Mouse (Mus musculus): ENCODE data around the gene Hsdl1. TPM values are rescaled to one million over a fixed set of nuclear protein-coding genes. Genes with fewer than 3 reads are reported as not detected.
A peak's percentile ranks its signal among the peaks of the same experiment; 100 is the strongest.

Gene Hsdl1
- polyA plus RNA-seq, 2 experiments, result 6.9 to 17.0 TPM

DNA sequence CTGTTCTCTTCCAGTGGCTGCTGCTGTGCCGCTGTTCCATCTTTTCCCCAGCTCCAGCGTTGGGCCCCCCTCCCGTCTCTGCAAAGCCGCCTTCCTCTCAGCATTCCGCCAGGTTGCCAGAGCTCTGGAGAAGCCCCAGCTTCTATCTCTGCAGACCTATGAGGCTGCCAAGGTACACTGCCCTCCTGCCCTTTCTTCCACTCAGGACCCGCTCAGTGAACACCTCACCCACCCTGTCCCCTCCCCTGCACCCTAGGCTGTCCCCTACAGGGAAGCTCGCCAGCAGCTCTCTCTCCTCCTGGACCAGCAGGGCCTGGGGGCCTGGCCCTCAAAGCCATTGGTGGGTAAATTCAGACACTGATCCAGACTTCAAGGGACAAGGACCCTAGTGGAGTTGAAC is 41.4 kb upstream of the Hsdl1 start:
- Histone ChIP-seq H3K27me3 (ENCODE audit: control insufficient read depth, insufficient read depth, low read length) (no peaks in the 10 kb centered on the region), H3K27ac (no peak overlapping the region), H3K4me3 (ENCODE audit: insufficient read depth in 1 of 2, low read depth in 2 of 2, low read length in 2 of 2) (no peak overlapping the region), H3K9ac (replicated peaks) (no peak overlapping the region), H3K4me1 (replicated peaks; ENCODE audit: control insufficient read depth in 2 of 2, insufficient read depth in 2 of 2, low read length in 1 of 2) (no peaks in the 10 kb centered on the region), H3K4me2 (ENCODE audit: low read depth) (no peak overlapping the region), H3K36me3 (replicated peaks; ENCODE audit: control insufficient read depth, insufficient read depth, low read depth) (no peaks in the 10 kb centered on the region), H3K9me3 (ENCODE audit: control insufficient read depth, low read length) (no peaks in the 10 kb centered on the region)
- no peak for ATAC-seq (ENCODE audit: insufficient read depth)
- 67% methylated on average over 7 of the region's 7 CpGs for WGBS (ENCODE audit: insufficient replicate concordance)
- no peak for TF ChIP-seq EP300 (IDR thresholded peaks at IDR 0.05; ENCODE audit: low read depth)
- no peak for DNase-seq (ENCODE audit: low read depth in 3 of 3, low spot score in 3 of 3)

DNA sequence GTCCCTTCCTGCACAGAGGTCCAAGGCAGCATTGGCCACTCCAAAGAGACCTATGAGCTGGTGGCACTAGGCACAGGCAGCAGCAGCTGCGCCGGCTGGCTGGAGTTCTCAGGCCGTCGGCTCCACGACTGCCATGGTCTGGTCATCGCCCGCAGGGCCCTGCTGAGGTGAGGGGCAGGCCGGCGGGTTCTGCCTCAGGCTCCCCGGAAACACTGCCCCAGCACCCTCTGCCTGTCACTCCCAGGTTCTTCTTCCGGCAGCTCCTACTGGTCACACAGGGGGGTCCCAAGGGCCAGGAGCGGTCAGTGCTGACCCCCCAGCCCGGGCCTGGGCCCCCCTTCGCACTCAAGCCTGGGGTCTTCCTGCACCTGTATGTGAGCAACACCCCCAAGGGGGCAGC is 40.1 kb upstream of the Hsdl1 start:
- no peaks in the 10 kb centered on the region for H3K4me1 ChIP-seq (replicated peaks; ENCODE audit: control insufficient read depth in 2 of 2, insufficient read depth in 2 of 2, low read length in 1 of 2)
- ATAC-seq (ENCODE audit: insufficient read depth) (no peak), DNase-seq (ENCODE audit: low read depth in 3 of 3, low spot score in 3 of 3) (no peak)
- H3K27me3 ChIP-seq (ENCODE audit: control insufficient read depth, insufficient read depth, low read length), result no peaks in the 10 kb centered on the region
- WGBS (ENCODE audit: insufficient replicate concordance), result 77% methylated on average over 14 of the region's 14 CpGs
- no peak overlapping the region for H3K4me3 ChIP-seq (ENCODE audit: insufficient read depth in 1 of 2, low read depth in 2 of 2, low read length in 2 of 2)
- H3K9ac ChIP-seq (replicated peaks), result no peak overlapping the region
- H3K9me3 ChIP-seq (ENCODE audit: control insufficient read depth, low read length), result no peaks in the 10 kb centered on the region
- no peak overlapping the region for H3K27ac ChIP-seq
- no peak for TF ChIP-seq CTCF (IDR thresholded peaks at IDR 0.05; ENCODE audit: low read depth)
- no peak for TF ChIP-seq EP300 (IDR thresholded peaks at IDR 0.05; ENCODE audit: low read depth)
- H3K36me3 ChIP-seq (replicated peaks; ENCODE audit: control insufficient read depth, insufficient read depth, low read depth), result no peaks in the 10 kb centered on the region
- H3K4me2 ChIP-seq (ENCODE audit: low read depth), result no peak overlapping the region

- Histone ChIP-seq H3K4me2 (ENCODE audit: low read depth) (no peak within 1 kb of the TSS), H3K9me3 (ENCODE audit: control insufficient read depth, low read length) (no peaks in the 10 kb centered on the region), H3K36me3 (replicated peaks; ENCODE audit: control insufficient read depth, insufficient read depth, low read depth) (no peaks in the 10 kb centered on the region), H3K27me3 (ENCODE audit: control insufficient read depth, insufficient read depth, low read length) (no peaks in the 10 kb centered on the region), H3K27ac (no peak within 1 kb of the TSS), H3K9ac (replicated peaks) (no peak within 1 kb of the TSS), H3K4me1 (replicated peaks; ENCODE audit: control insufficient read depth in 2 of 2, insufficient read depth in 2 of 2, low read length in 1 of 2) (no peaks in the 10 kb centered on the region), H3K4me3 (ENCODE audit: insufficient read depth in 1 of 2, low read depth in 2 of 2, low read length in 2 of 2) (no peak within 1 kb of the TSS)
- DNase-seq (ENCODE audit: low read depth in 3 of 3, low spot score in 3 of 3) (no peak), ATAC-seq (ENCODE audit: insufficient read depth) (no peak)
- 65% methylated on average over 26 of the region's 26 CpGs for WGBS (ENCODE audit: insufficient replicate concordance)
- TF ChIP-seq CTCF (IDR thresholded peaks at IDR 0.05; ENCODE audit: low read depth) (no peak), EP300 (IDR thresholded peaks at IDR 0.05; ENCODE audit: low read depth) (no peak)
Observed at GRCm38 (mm10) chr8:119612471-119612870, 37.5 kb upstream of the Hsdl1 start, which contains the start of gene Adad2. Gene Adad2 (plus strand): TSS chr8:119612747.

DNA sequence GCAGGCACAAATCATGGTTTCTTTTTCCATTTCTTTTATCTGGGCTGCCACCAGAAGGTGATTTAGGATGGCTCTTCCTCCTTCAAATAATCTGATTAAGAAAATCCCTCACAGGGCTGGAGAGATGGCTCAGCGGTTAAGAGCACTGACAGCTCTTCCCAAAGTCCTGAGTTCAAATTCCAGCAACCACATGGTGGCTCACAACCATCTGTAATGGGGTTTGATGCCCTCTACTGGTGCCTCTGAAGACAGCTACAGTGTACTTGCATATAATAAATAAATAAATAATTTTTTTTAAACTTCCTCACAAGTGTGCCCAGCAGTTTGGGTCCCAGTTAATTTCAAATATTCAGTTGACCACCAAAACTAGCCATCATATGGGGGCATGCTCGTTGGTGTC is 31.2 kb upstream of the Hsdl1 start:
- Histone ChIP-seq H3K9ac (replicated peaks) (no peak overlapping the region), H3K27ac (no peak overlapping the region), H3K9me3 (ENCODE audit: control insufficient read depth, low read length) (no peaks in the 10 kb centered on the region), H3K27me3 (ENCODE audit: control insufficient read depth, insufficient read depth, low read length) (no peaks in the 10 kb centered on the region), H3K36me3 (replicated peaks; ENCODE audit: control insufficient read depth, insufficient read depth, low read depth) (no peaks in the 10 kb centered on the region; the same call in 1 of the 2 replicates), H3K4me1 (replicated peaks; ENCODE audit: control insufficient read depth in 2 of 2, insufficient read depth in 2 of 2, low read length in 1 of 2) (peaks cover 3 to 7% of the 10 kb centered on the region in 2 experiments; a peak in 3 of 4 replicates), H3K4me2 (ENCODE audit: low read depth) (no peak overlapping the region), H3K4me3 (ENCODE audit: insufficient read depth in 1 of 2, low read depth in 2 of 2, low read length in 2 of 2) (no peak overlapping the region)
- WGBS (ENCODE audit: insufficient replicate concordance), result 64% methylated on average over 2 of the region's 2 CpGs
- DNase-seq (ENCODE audit: low read depth in 3 of 3, low spot score in 3 of 3) (no peak), ATAC-seq (ENCODE audit: insufficient read depth) (no peak)
- TF ChIP-seq EP300 (IDR thresholded peaks at IDR 0.05; ENCODE audit: low read depth) (no peak), CTCF (IDR thresholded peaks at IDR 0.05; ENCODE audit: low read depth) (peak; percentile 36)

- DNase-seq (ENCODE audit: low read depth in 3 of 3, low spot score in 3 of 3) (peak; percentile 85 to 91 (median 85)), ATAC-seq (ENCODE audit: insufficient read depth) (peak; percentile 81)
- Histone ChIP-seq H3K9me3 (ENCODE audit: control insufficient read depth, low read length) (no peaks in the 10 kb centered on the region), H3K4me2 (ENCODE audit: low read depth) (peak within 1 kb of the TSS; percentile 95), H3K27me3 (ENCODE audit: control insufficient read depth, insufficient read depth, low read length) (no peaks in the 10 kb centered on the region), H3K4me1 (replicated peaks; ENCODE audit: control insufficient read depth in 2 of 2, insufficient read depth in 2 of 2, low read length in 1 of 2) (peaks cover 3 to 7% of the 10 kb centered on the region in 2 experiments; a peak in 3 of 4 replicates), H3K27ac (peak within 1 kb of the TSS; percentile 62), H3K9ac (replicated peaks) (peak within 1 kb of the TSS; percentile 89), H3K4me3 (ENCODE audit: insufficient read depth in 1 of 2, low read depth in 2 of 2, low read length in 2 of 2) (peak within 1 kb of the TSS; percentile 87 to 91), H3K36me3 (replicated peaks; ENCODE audit: control insufficient read depth, insufficient read depth, low read depth) (peaks cover 4% of the 10 kb centered on the region; the same call in 1 of the 2 replicates)
- WGBS (ENCODE audit: insufficient replicate concordance), result 1% methylated on average over 23 of the region's 23 CpGs
- TF ChIP-seq EP300 (IDR thresholded peaks at IDR 0.05; ENCODE audit: low read depth), result no peak
- peak; percentile 97 for TF ChIP-seq CTCF (IDR thresholded peaks at IDR 0.05; ENCODE audit: low read depth)
Observed at GRCm38 (mm10) chr8:119604996-119605395, 30.0 kb upstream of the Hsdl1 start, which contains the start of gene Taf1c. Gene Taf1c (minus strand): TSS chr8:119605222.

Measured in liver, embryonic 14.5 days (tissue).